Comparison of ENCODE assay signal across 30 mouse cellular contexts in the genomic region with DNA sequence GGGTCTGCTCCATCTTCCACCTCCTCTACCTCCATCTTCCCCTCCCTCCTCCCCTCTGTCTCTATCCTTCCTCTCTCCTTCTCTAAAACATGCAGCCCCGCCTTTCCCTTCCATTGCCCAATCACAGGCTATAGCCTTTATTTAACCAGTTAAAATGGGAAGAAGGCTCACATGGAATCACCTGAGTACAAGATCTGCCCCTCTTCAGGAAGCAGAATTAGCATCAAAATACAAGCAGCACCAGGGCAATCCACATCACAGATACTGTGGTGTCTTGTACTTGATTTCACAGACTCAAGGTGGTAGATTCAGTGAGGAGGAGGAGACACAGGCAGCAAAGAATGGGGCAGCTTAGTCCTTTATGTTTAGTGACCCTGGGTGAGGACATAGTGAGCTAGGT. TPM values are rescaled to one million over a fixed set of nuclear protein-coding genes. Genes with fewer than 3 reads are reported as not detected.
DNase-seq lines count a peak whose midpoint lies in the region; ATAC-seq lines count a peak whose summit lies in the region.
"Had no signal": no experiment of that assay in that cellular context is flagged by ENCODE, and none has a peak within 500 bp of the region (broad histone marks: within the 10 kb centered on the region; RNA-seq: fewer than 3 reads in every experiment).

No protein-coding gene starts in this region.

- DNase-seq in R1 (ENCODE audit: low read depth, low spot score) (peak; percentile 55), ZHBTc4 (ENCODE audit: low read depth, low spot score) (peak; percentile 44)
- no peak for DNase-seq in gastrocnemius, postnatal 14 days
- DNase-seq: adrenal gland, adult 2 months; adrenal gland, postnatal 10 days; adrenal gland, postnatal 25 days; B cell, adult 2 months; cerebellum, adult 11 months; cerebellum, adult 18-20 months; cerebellum, adult 8-10 months; cerebellum, adult 9-11 months; cerebellum, postnatal 14 days; cerebellum, postnatal 36 days; embryo, embryonic 11 days had no signal

- peak overlapping the region; percentile 57 for H3K4me3 ChIP-seq in megakaryocyte, embryonic 14.5 days (replicated peaks)
- H3K4me3 ChIP-seq: embryonic facial prominence, embryonic 13.5 days; embryonic facial prominence, embryonic 15.5 days; erythroblast, embryonic 14.5 days; forebrain, embryonic 10.5 days; forebrain, embryonic 12.5 days had no signal

- no peak for ATAC-seq in megakaryocyte, adult 5-6 weeks (ENCODE audit: poor library complexity, severe bottlenecking)
- no peak for ATAC-seq in megakaryocyte progenitor cell, adult 5-6 weeks (replicated peaks; ENCODE audit: poor library complexity)
- ATAC-seq: CD4-positive, CD25-positive, alpha-beta regulatory T cell, adult 4 months; forebrain, embryonic 14.5 days; forebrain, embryonic 16.5 days; Patski had no signal

- no peaks in the 10 kb centered on the region for H3K36me3 ChIP-seq in megakaryocyte, embryonic 14.5 days (replicated peaks; ENCODE audit: low read length)
- H3K36me3 ChIP-seq: embryonic facial prominence, embryonic 13.5 days; embryonic facial prominence, embryonic 15.5 days; forebrain, embryonic 10.5 days; forebrain, embryonic 12.5 days; G1E had no signal

- intact Hi-C loops in gastrocnemius, postnatal 14 days (cut with DNase I; ENCODE audit: low total_unique reads): no loop called here

- no peaks in the 10 kb centered on the region for H3K4me1 ChIP-seq in megakaryocyte, embryonic 14.5 days
- H3K4me1 ChIP-seq: embryonic facial prominence, embryonic 13.5 days; embryonic facial prominence, embryonic 15.5 days; forebrain, embryonic 10.5 days; forebrain, embryonic 12.5 days had no signal

- no peaks in the 10 kb centered on the region for H3K27me3 ChIP-seq in megakaryocyte, embryonic 14.5 days (replicated peaks)
- H3K27me3 ChIP-seq: CH12.LX; embryonic facial prominence, embryonic 13.5 days; embryonic facial prominence, embryonic 15.5 days; forebrain, embryonic 12.5 days; Patski had no signal

- H3K9me3 ChIP-seq in megakaryocyte, embryonic 14.5 days: peaks cover 28% of the 10 kb centered on the region
- H3K9me3 ChIP-seq: embryonic facial prominence, embryonic 13.5 days; embryonic facial prominence, embryonic 15.5 days; forebrain, embryonic 10.5 days; forebrain, embryonic 12.5 days had no signal

RNA-seq across cellular contexts. Expression of a gene that starts 34.2 kb away (rescaled TPM):
- not detected in 2 replicates for polyA plus RNA-seq in megakaryocyte, embryonic 14.5 days (2012; ENCODE audit: insufficient read depth, low replicate concordance)
- total RNA-seq in megakaryocyte, adult 5-6 weeks (2015): not detected in 2 replicates
- total RNA-seq in megakaryocyte, adult 5-6 weeks (2017): not detected in 2 replicates
- total RNA-seq in megakaryocyte progenitor cell, adult 5-6 weeks (2015): not detected in 2 replicates
- not detected in 2 replicates for total RNA-seq in megakaryocyte progenitor cell, adult 5-6 weeks (2017)
- total RNA-seq in gastrocnemius, postnatal 14 days (2021): 100 to 1,000 TPM; 115 to 180 TPM
- total RNA-seq: adrenal gland, adult 2 months; adrenal gland, postnatal 25 days; CH12.LX; common myeloid progenitor, adult 5-6 weeks; G1E had no signal
- polyA plus RNA-seq: adrenal gland, adult 2 months; CD4-positive, CD25-positive, alpha-beta regulatory T cell, adult 4 months; erythroblast, embryonic 14.5 days; forebrain, embryonic 10.5 days; forebrain, embryonic 14.5 days; forebrain, embryonic 16.5 days; frontal cortex, adult 2 months; G1E; Patski had no signal

RNA-seq across cellular contexts. Expression of a gene that starts 42.8 kb away (rescaled TPM):
- polyA plus RNA-seq in megakaryocyte, embryonic 14.5 days (2012; ENCODE audit: insufficient read depth, low replicate concordance): not detected in 2 replicates
- total RNA-seq in megakaryocyte, adult 5-6 weeks (2015): not detected in 2 replicates
- not detected in 2 replicates for total RNA-seq in megakaryocyte, adult 5-6 weeks (2017)
- not detected in 2 replicates for total RNA-seq in megakaryocyte progenitor cell, adult 5-6 weeks (2015)
- total RNA-seq in megakaryocyte progenitor cell, adult 5-6 weeks (2017): not detected in 2 replicates
- 1 to 10 TPM; 4.2 to 4.9 TPM for total RNA-seq in gastrocnemius, postnatal 14 days (2021)
- total RNA-seq: adrenal gland, adult 2 months; adrenal gland, postnatal 25 days; CH12.LX; common myeloid progenitor, adult 5-6 weeks; G1E had no signal
- polyA plus RNA-seq: adrenal gland, adult 2 months; CD4-positive, CD25-positive, alpha-beta regulatory T cell, adult 4 months; erythroblast, embryonic 14.5 days; forebrain, embryonic 12.5 days; forebrain, embryonic 14.5 days; forebrain, embryonic 16.5 days; frontal cortex, adult 2 months; G1E; Patski had no signal

Comparison
In these comparisons a context has a peak if more than half of its experiments do, and no peak if none do; other contexts are left out.
1. RNA of a gene that starts 34.2 kb away (total RNA-seq): 115 to 180 TPM in gastrocnemius, postnatal 14 days; not detected in megakaryocyte, adult 5-6 weeks and not detected in megakaryocyte progenitor cell, adult 5-6 weeks; every median in the first group is over 100 times any median in the second.
2. RNA of a gene that starts 42.8 kb away (total RNA-seq): 4.2 to 4.9 TPM in gastrocnemius, postnatal 14 days; not detected in megakaryocyte, adult 5-6 weeks and not detected in megakaryocyte progenitor cell, adult 5-6 weeks; every median in the first group is over 4 times any median in the second.